Mouse (Mus musculus): ENCODE results near the gene Krtap1-3. TPM values are rescaled to one million over a fixed set of nuclear protein-coding genes. Genes with fewer than 3 reads are reported as not detected.

The Krtap1-3 gene
- polyA plus RNA-seq (2017; shearing (Covaris generic)): not detected

GRCm38 (mm10) chr11:99590981-99591380 lies at the start of gene Krtap1-3:
Krtap1-3 (minus strand) TSS chr11:99591339.

GRCm38 (mm10) chr11:99634653-99635134 lies 43.6 kb upstream of the Krtap1-3 start, which contains the start of gene Krtap4-2:
Krtap4-2 (minus strand) TSS chr11:99635084.

GRCm38 (mm10) chr11:99628138-99628537 lies 37.0 kb upstream of the Krtap1-3 start, which contains the start of gene Krtap4-1:
Krtap4-1 (minus strand) TSS chr11:99628238.

GRCm38 (mm10) chr11:99620335-99620734 lies 29.2 kb upstream of the Krtap1-3 start, which contains the start of gene Gm11562:
Gm11562 (minus strand) TSS chr11:99620435.

GRCm38 (mm10) chr11:99614796-99615363 lies 23.7 kb upstream of the Krtap1-3 start, which contains the start of gene Krtap2-4:
Krtap2-4 (minus strand) TSS chr11:99614846.

GRCm38 (mm10) chr11:99610089-99610488 lies 18.9 kb upstream of the Krtap1-3 start, which contains the start of gene Gm11937:
Gm11937 (minus strand) TSS chr11:99610189.

GRCm38 (mm10) chr11:99603208-99603607 lies 12.1 kb upstream of the Krtap1-3 start, which contains the start of gene Gm11938:
Gm11938 (minus strand) TSS chr11:99603308.

GRCm38 (mm10) chr11:99597742-99598141 lies 6.6 kb upstream of the Krtap1-3 start, which contains the start of gene Krtap9-3:
Krtap9-3 (minus strand) TSS chr11:99598105.

GRCm38 (mm10) chr11:99583245-99583704 lies 7.9 kb downstream of the Krtap1-3 start, which contains the start of gene Krtap1-4:
Krtap1-4 (minus strand) TSS chr11:99583654.

GRCm38 (mm10) chr11:99580636-99581035 lies 10.5 kb downstream of the Krtap1-3 start, which contains the start of gene Krtap1-5:
Krtap1-5 (minus strand) TSS chr11:99581016.

GRCm38 (mm10) chr11:99566530-99566929 lies 24.6 kb downstream of the Krtap1-3 start, which contains the start of gene Krtap3-1:
Krtap3-1 (minus strand) TSS chr11:99566630.

GRCm38 (mm10) chr11:99559366-99559765 lies 31.8 kb downstream of the Krtap1-3 start, which contains the start of gene Gm11939:
Gm11939 (minus strand) TSS chr11:99559466.

GRCm38 (mm10) chr11:99556753-99557152 lies 34.4 kb downstream of the Krtap1-3 start, which contains the start of gene Krtap3-2:
Krtap3-2 (minus strand) TSS chr11:99556853.

GRCm38 (mm10) chr11:99550765-99551164 lies 40.4 kb downstream of the Krtap1-3 start, which contains the start of gene Krtap3-3:
Krtap3-3 (minus strand) TSS chr11:99550865.

Other genes starting within 250 kb of the Krtap1-3 start
- gene Krt27, start 240.2 kb downstream of the Krtap1-3 start, polyA plus RNA-seq (2017; shearing (Covaris generic)): not detected
- gene Krt28, start 216.4 kb downstream of the Krtap1-3 start, polyA plus RNA-seq (2017; shearing (Covaris generic)): not detected
- 21.7 TPM for gene Krt10, start 202.0 kb downstream of the Krtap1-3 start, polyA plus RNA-seq (2017; shearing (Covaris generic))
- gene Krt12, start 169.1 kb downstream of the Krtap1-3 start, polyA plus RNA-seq (2017; shearing (Covaris generic)): not detected
- not detected for gene Krt20, start 153.2 kb downstream of the Krtap1-3 start, polyA plus RNA-seq (2017; shearing (Covaris generic))
- gene Krt23, start 98.2 kb downstream of the Krtap1-3 start, polyA plus RNA-seq (2017; shearing (Covaris generic)): not detected
- not detected for gene Krt39, start 70.0 kb downstream of the Krtap1-3 start, polyA plus RNA-seq (2017; shearing (Covaris generic))
- gene Krt40, start 48.2 kb downstream of the Krtap1-3 start, polyA plus RNA-seq (2017; shearing (Covaris generic)): not detected
- not detected for gene Krtap3-3, start 40.5 kb downstream of the Krtap1-3 start, polyA plus RNA-seq (2017; shearing (Covaris generic))
- gene Krtap3-2, start 34.5 kb downstream of the Krtap1-3 start, polyA plus RNA-seq (2017; shearing (Covaris generic)): not detected
- not detected for gene Gm11939, start 31.9 kb downstream of the Krtap1-3 start, polyA plus RNA-seq (2017; shearing (Covaris generic))
- not detected for gene Krtap3-1, start 24.7 kb downstream of the Krtap1-3 start, polyA plus RNA-seq (2017; shearing (Covaris generic))
- not detected for gene Krtap1-5, start 10.3 kb downstream of the Krtap1-3 start, polyA plus RNA-seq (2017; shearing (Covaris generic))
- not detected for gene Krtap1-4, start 7.7 kb downstream of the Krtap1-3 start, polyA plus RNA-seq (2017; shearing (Covaris generic))
- gene Krtap9-3, start 6.8 kb upstream of the Krtap1-3 start, polyA plus RNA-seq (2017; shearing (Covaris generic)): not detected
- gene Gm11938, start 12.0 kb upstream of the Krtap1-3 start, polyA plus RNA-seq (2017; shearing (Covaris generic)): not detected
- not detected for gene Gm11937, start 18.9 kb upstream of the Krtap1-3 start, polyA plus RNA-seq (2017; shearing (Covaris generic))
- gene Krtap2-4, start 23.5 kb upstream of the Krtap1-3 start, polyA plus RNA-seq (2017; shearing (Covaris generic)): not detected
- not detected for gene Gm11562, start 29.1 kb upstream of the Krtap1-3 start, polyA plus RNA-seq (2017; shearing (Covaris generic))
- not detected for gene Krtap4-1, start 36.9 kb upstream of the Krtap1-3 start, polyA plus RNA-seq (2017; shearing (Covaris generic))
- not detected for gene Krtap4-2, start 43.7 kb upstream of the Krtap1-3 start, polyA plus RNA-seq (2017; shearing (Covaris generic))
- not detected for gene Krtap4-7, start 52.8 kb upstream of the Krtap1-3 start, polyA plus RNA-seq (2017; shearing (Covaris generic))
- not detected for gene Gm11555, start 58.9 kb upstream of the Krtap1-3 start, polyA plus RNA-seq (2017; shearing (Covaris generic))
- not detected for gene Gm11563, start 67.6 kb upstream of the Krtap1-3 start, polyA plus RNA-seq (2017; shearing (Covaris generic))
- gene Krtap4-6, start 74.6 kb upstream of the Krtap1-3 start, polyA plus RNA-seq (2017; shearing (Covaris generic)): not detected
- gene Gm14190, start 99.4 kb upstream of the Krtap1-3 start, polyA plus RNA-seq (2017; shearing (Covaris generic)): not detected
- not detected for gene Gm14180, start 143.0 kb upstream of the Krtap1-3 start, polyA plus RNA-seq (2017; shearing (Covaris generic))
- not detected for gene Gm11595, start 181.6 kb upstream of the Krtap1-3 start, polyA plus RNA-seq (2017; shearing (Covaris generic))
- gene Krtap4-8, start 189.4 kb upstream of the Krtap1-3 start, polyA plus RNA-seq (2017; shearing (Covaris generic)): not detected
- not detected for gene Krtap4-9, start 193.9 kb upstream of the Krtap1-3 start, polyA plus RNA-seq (2017; shearing (Covaris generic))
- not detected for gene Gm11596, start 202.1 kb upstream of the Krtap1-3 start, polyA plus RNA-seq (2017; shearing (Covaris generic))
- not detected for gene Gm11569, start 207.6 kb upstream of the Krtap1-3 start, polyA plus RNA-seq (2017; shearing (Covaris generic))
- gene Gm11554, start 213.1 kb upstream of the Krtap1-3 start, polyA plus RNA-seq (2017; shearing (Covaris generic)): not detected
- gene Krtap4-13, start 218.6 kb upstream of the Krtap1-3 start, polyA plus RNA-seq (2017; shearing (Covaris generic)): not detected
- not detected for gene Gm11564, start 224.3 kb upstream of the Krtap1-3 start, polyA plus RNA-seq (2017; shearing (Covaris generic))
- gene 2300003K06Rik, start 246.7 kb upstream of the Krtap1-3 start, polyA plus RNA-seq (2017; shearing (Covaris generic)): not detected

Measured in inflammation-experienced regulatory T-cells, adult 16 weeks (primary cell).